Mouse (Mus musculus): ENCODE measurements at regions not wholly inside any gene's neighbourhood (a gene's known extent, or its start where the extent isn't known, plus 50 kb on each side); places are given as distances from the start of the nearest gene placed in this dataset.
A peak's percentile ranks its signal among the peaks of the same experiment; 100 is the strongest.
"Not testable (repeated sequence)": the region's sequence is repeated elsewhere in the genome, so short reads cannot be mapped to it uniquely, and the experiment has no call there.

DNA sequence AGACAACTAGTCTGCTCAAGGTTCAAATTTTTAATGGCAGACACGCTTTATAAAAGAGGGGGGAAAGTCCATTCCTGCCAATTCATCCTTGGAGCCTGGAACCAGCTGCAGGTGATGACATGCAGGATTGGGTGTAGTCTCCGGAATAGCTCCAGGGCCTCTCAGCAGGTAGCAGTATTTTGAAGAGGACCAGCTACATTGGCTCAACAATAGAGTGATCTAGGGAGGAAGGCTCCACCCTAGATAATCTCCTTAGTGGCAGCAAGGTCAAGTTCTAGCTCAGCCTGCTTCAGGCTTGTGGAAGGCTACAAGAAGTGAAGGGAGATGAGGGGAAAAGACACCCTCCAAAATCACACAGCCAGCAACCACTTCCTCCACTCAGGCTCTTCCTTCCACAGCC lies 1405.1 kb downstream of the 4930444P10Rik start:
- not testable (repeated sequence) for DNase-seq (ENCODE audit: extremely low read depth, low read depth)

DNA sequence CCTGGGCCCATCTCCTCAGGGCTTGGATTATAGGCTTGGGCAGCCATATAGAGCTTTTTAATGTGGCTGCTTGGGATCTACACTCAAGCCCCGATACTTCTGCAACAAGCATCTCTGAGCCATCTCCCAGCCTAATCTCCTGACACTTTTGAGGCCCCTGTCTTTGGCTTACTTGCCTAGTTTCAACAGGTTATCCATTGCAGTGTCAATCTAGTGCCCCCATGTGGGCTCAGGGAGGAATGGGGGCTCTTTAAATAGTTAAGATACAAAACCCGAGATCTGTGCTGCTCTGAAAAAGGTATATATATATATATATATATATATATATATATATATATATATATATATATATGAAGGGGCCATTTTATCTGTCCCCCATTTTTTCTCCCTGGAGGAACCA lies 1407.0 kb downstream of the 4930444P10Rik start:
- no peak for DNase-seq (ENCODE audit: extremely low read depth, low read depth)

DNA sequence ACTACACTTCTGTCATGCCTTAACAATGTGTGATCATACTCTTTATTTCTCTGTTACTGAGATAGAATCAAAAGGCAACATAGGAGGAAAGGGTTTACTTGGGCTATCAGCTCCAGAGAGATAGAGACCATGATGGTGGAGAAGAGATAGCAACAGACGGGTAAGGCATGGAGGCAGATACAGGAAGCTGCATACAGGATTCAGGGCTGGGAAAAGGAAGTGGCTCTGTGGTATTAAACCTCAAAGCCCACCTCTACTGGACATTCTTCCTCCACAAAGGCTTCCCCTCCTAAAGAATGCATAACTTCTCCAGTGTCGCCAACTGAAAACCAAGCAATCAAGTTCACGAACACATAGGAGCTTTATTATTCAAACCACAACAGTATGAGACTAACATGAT lies 1412.7 kb downstream of the 4930444P10Rik start:
- no peak for DNase-seq (ENCODE audit: extremely low read depth, low read depth)

GRCm38 (mm10) chr1:14672393-14672999 lies 1420.6 kb downstream of the 4930444P10Rik start:
- DNase-seq (ENCODE audit: extremely low read depth, low read depth), result no peak

DNA sequence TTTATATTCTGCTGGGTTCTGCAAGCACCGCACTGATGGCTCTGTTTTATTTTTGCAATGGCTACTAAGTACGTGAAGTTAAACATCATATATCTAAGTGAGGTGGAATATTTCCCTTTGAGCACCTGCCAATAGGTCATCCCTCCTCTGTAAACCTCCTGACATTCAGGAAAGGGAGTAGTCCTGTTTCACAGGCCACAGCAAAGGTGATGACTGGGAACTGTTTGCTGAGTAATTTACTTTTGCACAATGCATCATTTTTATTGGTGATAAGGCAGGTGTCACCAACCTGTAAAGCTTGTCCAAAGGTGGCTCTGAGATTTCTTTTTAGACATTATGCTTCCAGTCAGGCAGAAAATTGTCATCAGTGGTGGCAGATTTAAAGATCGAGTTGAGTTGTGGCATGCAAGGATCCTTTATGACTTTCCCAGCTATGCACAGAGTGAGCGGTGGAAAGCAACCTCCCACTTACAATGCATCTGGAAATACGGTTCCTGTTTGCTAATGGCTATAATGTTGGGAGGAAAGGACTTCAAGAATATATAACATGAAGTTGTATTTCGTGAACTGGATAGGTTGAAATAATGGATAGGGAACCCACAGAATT lies 1430.3 kb downstream of the 4930444P10Rik start:
- no peak for DNase-seq (ENCODE audit: extremely low read depth, low read depth)

DNA sequence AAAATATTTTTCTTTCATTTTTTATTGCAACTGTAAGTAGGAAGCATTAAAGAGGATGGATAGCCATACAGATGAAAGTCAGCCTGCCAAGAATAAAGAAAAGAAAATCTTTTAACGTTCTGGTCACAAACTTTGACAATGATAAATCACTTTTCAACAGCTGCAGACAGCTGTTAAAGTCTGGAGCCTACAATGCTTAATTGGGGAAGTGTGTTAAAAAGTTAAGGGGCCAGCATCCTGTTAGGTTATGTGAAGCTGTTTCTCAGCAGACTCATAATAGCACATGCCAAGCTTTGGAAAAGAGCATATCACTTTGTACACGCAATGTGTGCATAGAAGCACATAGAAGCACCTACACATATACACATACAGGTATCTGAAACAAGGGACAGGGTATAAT lies 1431.3 kb downstream of the 4930444P10Rik start:
- DNase-seq (ENCODE audit: extremely low read depth, low read depth), result no peak

DNA sequence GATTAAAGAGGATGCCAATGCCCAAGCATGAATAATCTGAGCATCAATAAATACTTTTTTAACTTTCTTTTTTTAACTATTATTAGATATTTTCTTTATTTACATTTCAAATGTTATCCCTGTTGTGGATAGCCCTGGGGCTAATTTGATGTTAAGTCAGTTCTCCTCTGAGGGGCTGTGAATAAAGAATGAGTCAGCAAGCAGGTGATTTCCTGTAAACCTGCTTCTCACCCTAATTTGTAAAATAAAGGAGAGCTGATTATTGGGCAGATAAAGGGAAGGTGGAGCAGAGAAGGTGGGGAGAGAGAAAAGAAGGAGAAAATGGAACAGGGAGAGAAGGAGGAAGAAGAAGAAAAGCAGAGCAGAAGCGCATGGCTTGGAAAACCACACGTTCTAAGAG lies 1442.8 kb downstream of the 4930444P10Rik start:
- DNase-seq (ENCODE audit: extremely low read depth, low read depth), result no peak

DNA sequence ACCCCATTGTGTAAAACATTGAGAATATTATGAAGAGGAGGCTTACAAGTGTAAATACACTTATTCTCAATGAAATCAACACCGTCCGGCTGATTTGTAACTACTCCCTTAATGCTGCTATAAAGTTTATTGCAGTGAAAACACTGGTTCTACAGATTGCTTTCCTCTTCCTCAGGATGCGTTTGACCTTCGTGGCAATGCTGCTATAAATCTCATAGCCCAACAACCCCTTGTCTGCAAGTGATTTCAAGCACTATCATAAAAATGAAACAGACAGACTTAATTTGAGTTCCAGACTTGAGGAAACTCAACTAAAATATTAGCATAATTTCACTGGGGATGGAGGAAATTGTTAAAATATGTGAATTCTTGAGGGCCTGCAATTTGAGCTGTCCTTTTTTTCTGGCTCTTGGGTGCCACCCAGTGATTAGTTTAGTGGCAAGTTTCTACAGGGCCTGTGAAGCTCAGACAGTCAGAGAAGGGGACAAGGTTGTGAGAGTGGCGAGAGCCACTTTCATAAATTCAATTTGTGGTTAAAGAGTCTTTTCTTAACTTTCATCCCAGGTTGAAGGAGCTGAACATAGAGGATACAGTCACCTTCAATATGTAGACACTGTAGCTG lies 1457.4 kb downstream of the 4930444P10Rik start:
- no peak for DNase-seq (ENCODE audit: extremely low read depth, low read depth)

GRCm38 (mm10) chr1:14631994-14632393 lies 1461.1 kb downstream of the 4930444P10Rik start:
- no peak for DNase-seq (ENCODE audit: extremely low read depth, low read depth)

- no peak for DNase-seq (ENCODE audit: extremely low read depth, low read depth)
These were observed 1465.9 kb downstream of the 4930444P10Rik start for GRCm38 (mm10) chr1:14627204-14627603.

GRCm38 (mm10) chr1:14626685-14627084 lies 1466.4 kb downstream of the 4930444P10Rik start:
- no peak for DNase-seq (ENCODE audit: extremely low read depth, low read depth)

GRCm38 (mm10) chr1:14620922-14621430 lies 1472.1 kb downstream of the 4930444P10Rik start:
- no peak for DNase-seq (ENCODE audit: extremely low read depth, low read depth)

- no peak for DNase-seq (ENCODE audit: extremely low read depth, low read depth)
These were observed 1479.8 kb downstream of the 4930444P10Rik start for GRCm38 (mm10) chr1:14613232-14613894.

DNA sequence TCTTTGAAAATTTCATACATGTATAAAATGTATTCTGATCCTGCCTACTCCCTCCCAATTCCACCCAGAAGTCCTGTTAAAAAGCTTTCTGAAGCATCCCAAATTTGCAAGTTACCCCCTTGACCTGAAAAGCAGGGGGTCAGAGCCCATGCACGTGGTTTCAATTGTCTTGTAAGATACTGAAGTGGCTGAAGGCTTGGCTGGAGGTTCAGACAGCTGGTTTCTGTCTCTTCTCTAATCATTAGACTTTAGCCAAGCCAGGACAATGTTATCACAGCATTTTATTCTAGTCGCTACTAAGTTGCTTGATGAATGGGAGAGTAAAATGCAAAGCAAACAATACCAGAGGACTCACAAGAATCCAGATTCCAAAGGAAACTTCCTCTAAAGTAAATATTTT lies 1484.1 kb downstream of the 4930444P10Rik start:
- DNase-seq (ENCODE audit: extremely low read depth, low read depth), result no peak

DNA sequence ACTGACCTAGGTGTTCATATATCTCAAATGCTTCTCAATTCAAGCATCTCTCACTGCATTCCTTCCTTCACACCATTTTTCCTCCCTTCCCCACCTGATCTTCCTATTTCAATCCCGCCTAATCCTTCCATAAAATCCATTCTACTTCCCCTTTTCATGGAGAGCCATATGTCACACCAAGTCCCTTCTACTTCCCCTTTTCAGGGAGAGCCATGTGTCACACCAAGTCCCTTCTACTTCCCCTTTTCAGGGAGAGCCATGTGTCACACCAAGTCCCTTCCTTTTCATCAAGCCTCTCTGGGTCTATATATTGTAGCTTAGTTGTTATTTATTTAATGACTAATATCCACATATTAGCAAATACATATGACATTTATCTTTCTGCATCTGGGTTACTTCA lies 1497.2 kb downstream of the 4930444P10Rik start:
- DNase-seq (ENCODE audit: extremely low read depth, low read depth), result peak; percentile 51

- DNase-seq (ENCODE audit: extremely low read depth, low read depth), result no peak
These were observed 1503.2 kb downstream of the 4930444P10Rik start for GRCm38 (mm10) chr1:14589905-14590304.

DNA sequence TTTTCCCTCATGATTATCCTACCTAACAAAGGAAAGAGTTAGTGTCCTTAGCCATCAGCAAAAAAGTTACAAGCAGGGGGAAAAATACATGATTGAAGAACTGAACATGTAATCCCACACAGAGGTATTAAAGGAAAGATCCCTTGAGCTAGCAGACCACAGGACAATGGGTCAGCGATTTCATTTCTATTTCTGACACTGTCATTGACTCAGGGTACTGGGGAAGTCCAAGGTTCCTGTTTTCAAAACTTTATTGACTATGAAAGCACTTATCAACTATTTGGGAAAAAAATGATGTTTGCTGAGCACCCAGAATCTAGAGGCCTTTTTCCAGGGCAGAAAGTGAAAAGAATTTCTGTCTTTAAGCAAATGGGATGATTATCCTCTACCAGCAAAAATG lies 1513.7 kb downstream of the 4930444P10Rik start:
- DNase-seq (ENCODE audit: extremely low read depth, low read depth), result no peak

DNA sequence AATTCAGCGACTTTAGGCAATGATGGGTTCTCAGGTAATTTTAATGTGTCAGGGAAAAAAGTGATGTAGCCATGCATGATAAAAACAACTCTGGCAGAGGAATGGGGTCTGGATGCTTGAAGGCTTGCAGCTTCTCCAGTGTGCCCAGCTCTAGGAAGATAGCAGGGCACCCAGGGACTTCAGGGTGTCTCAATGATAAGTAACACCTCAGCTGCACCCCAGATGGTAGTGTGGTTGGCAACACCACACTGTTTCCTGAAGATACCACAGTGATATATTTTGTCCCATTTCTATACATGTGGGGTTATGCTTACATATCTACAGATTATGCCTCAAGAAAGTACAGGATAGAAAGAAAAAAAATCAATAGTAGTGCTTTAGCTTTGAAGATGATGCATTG lies 1516.9 kb downstream of the 4930444P10Rik start:
- no peak for DNase-seq (ENCODE audit: extremely low read depth, low read depth)

DNA sequence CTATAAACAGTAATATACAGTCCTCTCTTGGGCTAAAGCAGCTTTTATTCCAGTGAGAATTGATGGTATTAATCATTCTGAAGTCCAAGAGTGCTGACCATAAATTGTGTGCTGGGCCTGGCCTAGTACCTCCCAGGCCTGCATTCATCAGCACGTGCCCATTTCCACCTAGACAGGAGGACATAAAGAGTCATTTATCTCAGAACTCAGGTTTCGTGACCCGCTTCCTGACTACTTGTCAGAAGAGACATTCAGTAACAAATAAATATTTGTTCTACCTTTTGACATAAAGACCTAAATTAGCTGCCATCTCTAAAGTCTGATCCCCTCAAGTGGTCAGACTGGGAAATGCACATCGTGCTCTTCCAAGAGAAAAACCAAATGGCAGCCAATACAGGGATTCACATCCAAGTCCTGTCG lies 1522.6 kb downstream of the 4930444P10Rik start:
- no peak for DNase-seq (ENCODE audit: extremely low read depth, low read depth)

DNA sequence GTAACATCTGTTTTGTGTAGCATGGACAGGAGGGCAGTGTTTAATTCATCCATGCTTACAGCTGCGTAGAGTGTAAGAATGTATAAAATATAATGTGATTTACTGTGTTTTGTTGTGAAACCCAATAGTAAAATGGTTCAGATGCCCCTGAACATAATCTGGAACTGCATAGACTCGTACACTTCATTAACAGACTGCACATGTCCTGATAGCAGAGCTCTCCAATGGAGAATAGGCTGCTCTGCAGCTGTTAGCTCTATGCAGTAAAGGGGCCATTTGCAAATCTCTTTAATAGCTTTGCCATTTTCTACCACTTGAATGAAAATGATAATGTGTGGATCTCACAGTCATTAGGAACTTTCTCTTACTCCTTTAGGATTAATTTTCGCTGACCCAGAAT lies 1523.0 kb downstream of the 4930444P10Rik start:
- DNase-seq (ENCODE audit: extremely low read depth, low read depth), result no peak

DNA sequence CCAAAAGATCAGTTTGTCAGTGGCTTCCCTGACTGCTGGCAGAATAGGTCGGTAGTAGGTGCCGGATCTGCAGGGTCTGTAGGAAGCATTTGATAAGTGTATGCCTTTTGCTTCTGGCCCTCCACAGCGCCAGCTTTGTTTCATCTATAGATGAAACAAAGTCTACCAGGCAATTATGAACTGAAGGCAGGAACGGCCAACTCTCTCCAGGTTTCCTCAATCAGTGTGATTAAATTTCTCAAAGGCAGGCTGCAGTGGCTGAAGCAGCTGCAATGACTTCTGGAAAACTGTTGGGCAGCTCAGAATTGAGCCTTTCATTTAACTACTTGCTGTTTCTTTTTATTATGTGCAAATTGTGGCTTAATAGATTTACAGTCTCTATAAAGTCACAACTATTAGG lies 1526.1 kb downstream of the 4930444P10Rik start:
- no peak for DNase-seq (ENCODE audit: extremely low read depth, low read depth)

DNA sequence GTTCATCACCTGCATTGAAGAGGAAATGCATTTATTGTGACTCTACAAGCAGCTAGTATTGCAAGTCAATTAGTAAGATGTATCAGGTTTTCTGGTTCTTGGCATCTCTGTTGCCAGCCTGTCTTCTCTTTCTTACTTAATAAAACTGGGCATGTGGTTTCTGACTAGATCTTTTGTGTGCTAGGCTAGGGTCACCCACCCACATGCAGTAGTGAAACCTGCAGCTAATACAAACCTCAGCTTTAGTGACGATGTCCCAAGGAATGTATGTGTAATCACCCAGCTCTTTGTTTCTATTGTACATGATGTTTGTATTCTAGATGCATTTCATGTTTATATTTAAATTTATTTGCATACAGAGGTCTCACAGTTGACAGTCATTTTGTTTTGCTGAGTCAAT lies 1526.7 kb downstream of the 4930444P10Rik start:
- no peak for DNase-seq (ENCODE audit: extremely low read depth, low read depth)
